ENCODE assay signal across 8 mouse cellular contexts in genomic region chr4:144896321-144896720, GRCm38 (mm10). TPM values are rescaled to one million over a fixed set of nuclear protein-coding genes. Genes with fewer than 3 reads are reported as not detected.
DNase-seq lines count a peak whose midpoint lies in the region; ATAC-seq lines count a peak whose summit lies in the region.

No protein-coding gene starts in this region.

- peaks cover 30% of the 10 kb centered on the region for H3K4me1 ChIP-seq in midbrain, embryonic 13.5 days (replicated peaks)
- H3K4me1 ChIP-seq in midbrain, embryonic 16.5 days (ENCODE audit: control insufficient read depth, insufficient read depth, low read length) = peaks cover 18% of the 10 kb centered on the region
- peaks cover 48% of the 10 kb centered on the region for H3K4me1 ChIP-seq in intestine, embryonic 15.5 days (replicated peaks)
- peaks cover 58% of the 10 kb centered on the region for H3K4me1 ChIP-seq in liver, embryonic 13.5 days (replicated peaks)

- H3K4me3 ChIP-seq in midbrain, embryonic 13.5 days (replicated peaks) = no peak overlapping the region
- H3K4me3 ChIP-seq in midbrain, embryonic 16.5 days (ENCODE audit: low read depth, low read length) = no peak overlapping the region
- H3K4me3 ChIP-seq in intestine, embryonic 15.5 days (replicated peaks) = peak overlapping the region; percentile 22
- H3K4me3 ChIP-seq in liver, embryonic 13.5 days (replicated peaks) = no peak overlapping the region; the same call in 1 of the 2 replicates

- no peak overlapping the region for H3K9ac ChIP-seq in midbrain, embryonic 13.5 days (replicated peaks)
- no peak overlapping the region for H3K9ac ChIP-seq in midbrain, embryonic 16.5 days (ENCODE audit: low read depth, low read length)
- peak overlapping the region; percentile 30 for H3K9ac ChIP-seq in intestine, embryonic 15.5 days
- 0 out of 2 replicates have a peak overlapping the region, but pooled peaks have one; percentile 29 for H3K9ac ChIP-seq in liver, embryonic 13.5 days

- H3K36me3 ChIP-seq in midbrain, embryonic 13.5 days = no peaks in the 10 kb centered on the region
- no peaks in the 10 kb centered on the region for H3K36me3 ChIP-seq in midbrain, embryonic 16.5 days (ENCODE audit: control insufficient read depth, insufficient read depth, low read length)
- 0 out of 2 replicates have a peak, but pooled peaks cover 4% of the 10 kb centered on the region for H3K36me3 ChIP-seq in intestine, embryonic 15.5 days
- H3K36me3 ChIP-seq in liver, embryonic 13.5 days = peaks cover 8% of the 10 kb centered on the region

- 0 out of 2 replicates have a peak overlapping the region, but pooled peaks have one; percentile 11 for H3K4me2 ChIP-seq in midbrain, embryonic 13.5 days (replicated peaks)
- H3K4me2 ChIP-seq in midbrain, embryonic 16.5 days (ENCODE audit: low read length) = no peak overlapping the region; the same call in 1 of the 2 replicates
- H3K4me2 ChIP-seq in intestine, embryonic 15.5 days (replicated peaks) = peak overlapping the region; percentile 87
- peak overlapping the region; percentile 37 for H3K4me2 ChIP-seq in liver, embryonic 13.5 days

- WGBS in midbrain, embryonic 13.5 days = 47% methylated on average over 3 of the region's 3 CpGs
- WGBS in midbrain, embryonic 16.5 days = 55% methylated on average over 3 of the region's 3 CpGs
- WGBS in intestine, embryonic 15.5 days = 34% methylated on average over 3 of the region's 3 CpGs
- 62% methylated on average over 3 of the region's 3 CpGs for WGBS in liver, embryonic 13.5 days (ENCODE audit: insufficient replicate concordance)

- no peak for ATAC-seq in midbrain, embryonic 13.5 days
- no peak for ATAC-seq in midbrain, embryonic 16.5 days
- ATAC-seq in intestine, embryonic 15.5 days = no peak
- ATAC-seq in liver, embryonic 13.5 days (ENCODE audit: low read depth) = no peak
- no peak for ATAC-seq in monocyte, adult 5-6 weeks (replicated peaks; ENCODE audit: insufficient number of reproducible peaks, low FRiP score, low TSS enrichment, poor library complexity, severe bottlenecking)

- no peaks in the 10 kb centered on the region for H3K9me3 ChIP-seq in midbrain, embryonic 13.5 days
- no peaks in the 10 kb centered on the region for H3K9me3 ChIP-seq in midbrain, embryonic 16.5 days (replicated peaks; ENCODE audit: control insufficient read depth, low read length, poor library complexity, severe bottlenecking)
- H3K9me3 ChIP-seq in intestine, embryonic 15.5 days = no peaks in the 10 kb centered on the region
- no peaks in the 10 kb centered on the region for H3K9me3 ChIP-seq in liver, embryonic 13.5 days (replicated peaks)

- peaks cover 37% of the 10 kb centered on the region for H3K27me3 ChIP-seq in midbrain, embryonic 13.5 days
- peaks cover 16% of the 10 kb centered on the region for H3K27me3 ChIP-seq in midbrain, embryonic 16.5 days (ENCODE audit: control insufficient read depth, insufficient read depth, low read depth, low read length)
- no peaks in the 10 kb centered on the region for H3K27me3 ChIP-seq in intestine, embryonic 15.5 days (replicated peaks)
- peaks cover 41% of the 10 kb centered on the region for H3K27me3 ChIP-seq in liver, embryonic 13.5 days

- H3K27ac ChIP-seq in midbrain, embryonic 13.5 days = no peak overlapping the region
- no peak overlapping the region for H3K27ac ChIP-seq in midbrain, embryonic 16.5 days (ENCODE audit: low read length)
- H3K27ac ChIP-seq in intestine, embryonic 15.5 days = peak overlapping the region; percentile 92
- H3K27ac ChIP-seq in liver, embryonic 13.5 days = peak overlapping the region; percentile 71

- DNase-seq in embryo, embryonic 11 days = peak; percentile 49
- no peak for DNase-seq in liver, embryonic 13.5 days
- DNase-seq in retina, embryonic 14.5 days (ENCODE audit: low spot score) = peak; percentile 38
- no peak for DNase-seq in right cerebral cortex, postnatal 36 days (ENCODE audit: low spot score in 2 of 2)

RNA-seq across cellular contexts. Expression of gene Dhrs3, which starts 3.7 kb away (rescaled TPM):
- 21.3 and 23.9 TPM in 2 replicates for polyA plus RNA-seq in midbrain, embryonic 13.5 days (2015; fragmentation: Nextera tagmentation; extraction: Ambion mirVana)
- polyA plus RNA-seq in midbrain, embryonic 16.5 days (2015; fragmentation: Nextera tagmentation; extraction: Ambion mirVana) = 27.4 and 41.6 TPM in 2 replicates
- 109 and 115 TPM in 2 replicates for polyA plus RNA-seq in intestine, embryonic 15.5 days (2015; fragmentation: Nextera tagmentation; extraction: Ambion mirVana)
- 25.0 and 31.3 TPM in 2 replicates for polyA plus RNA-seq in liver, embryonic 13.5 days (2015; fragmentation: Nextera tagmentation; extraction: Ambion mirVana)
- total RNA-seq in monocyte, adult 5-6 weeks (2017) = 42.6 to 50.4 TPM (median 43.0 TPM) in 3 replicates

Comparison
In these comparisons a context has a peak if more than half of its experiments do, and no peak if none do; other contexts are left out.
1. H3K27ac ChIP-seq: peak in intestine, embryonic 15.5 days (single experiment) and liver, embryonic 13.5 days (single experiment); none in midbrain, embryonic 13.5 days (single experiment) and midbrain, embryonic 16.5 days (single experiment).
2. H3K9ac ChIP-seq: peak in intestine, embryonic 15.5 days (single experiment) and liver, embryonic 13.5 days (single experiment); none in midbrain, embryonic 13.5 days (single experiment) and midbrain, embryonic 16.5 days (single experiment).
3. DNase-seq: peak in embryo, embryonic 11 days (single experiment) and retina, embryonic 14.5 days (single experiment); none in liver, embryonic 13.5 days (single experiment) and right cerebral cortex, postnatal 36 days (0 of 2).